Mouse (Mus musculus) c-Kit-positive CD71-negative TER-119-negative erythroid progenitor cells, embryonic 14.5 days (primary cell): ENCODE results near the gene Gm10135.
"Not testable (repeated sequence)": the region's sequence is repeated elsewhere in the genome, so short reads cannot be mapped to it uniquely, and the experiment has no call there.

Source experiments
- DNase-seq: peaks from one replicate; pipeline ENCODE4 v3.0.0-alpha.2; 2013; ENCODE audit warnings: low read depth

Gm10135 gene

GRCm38 (mm10) chr5:72960096-72960495 lies 14.4 kb downstream of the Gm10135 start:
- DNase-seq: no peak

DNA sequence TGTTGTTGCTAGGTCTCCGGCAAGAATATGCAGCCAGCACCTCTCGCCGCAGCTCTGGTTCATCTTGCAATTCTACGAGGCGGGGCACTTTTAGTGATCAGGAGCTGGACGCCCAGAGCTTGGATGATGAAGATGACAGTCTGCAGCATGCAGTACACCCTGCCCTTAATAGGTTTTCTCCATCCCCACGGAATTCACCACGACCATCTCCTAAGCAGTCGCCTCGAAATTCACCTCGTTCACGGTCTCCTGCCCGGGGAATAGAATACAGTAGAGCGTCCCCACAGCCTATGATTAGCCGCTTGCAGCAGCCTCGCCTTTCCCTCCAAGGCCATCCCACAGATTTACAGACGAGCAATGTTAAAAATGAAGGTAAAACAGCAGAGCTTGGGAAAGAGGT lies 17.2 kb downstream of the Gm10135 start:
- DNase-seq: no peak

- no peak for DNase-seq
These were observed 20.4 kb downstream of the Gm10135 start for GRCm38 (mm10) chr5:72953996-72954604.

- DNase-seq: no peak
These were observed 24.2 kb downstream of the Gm10135 start for GRCm38 (mm10) chr5:72950252-72950651.

DNA sequence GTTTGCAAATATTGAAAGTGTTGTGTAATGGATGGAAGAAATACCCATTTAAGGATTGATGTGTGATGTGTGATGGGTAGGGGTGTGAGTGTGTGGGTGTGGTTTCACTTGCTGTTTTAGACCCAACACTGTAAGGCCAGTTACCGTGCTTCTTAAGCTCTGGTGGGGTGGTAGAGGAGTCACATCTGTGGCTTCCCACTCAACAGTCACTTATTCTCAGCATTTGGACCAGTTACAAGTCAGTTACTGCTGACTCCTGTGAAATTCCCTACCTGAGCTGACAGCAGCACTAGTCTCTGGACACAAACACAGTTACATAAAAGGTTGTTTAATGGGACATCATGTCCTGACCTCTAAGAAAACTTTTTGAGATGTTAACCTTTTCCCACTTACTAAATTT lies 26.4 kb downstream of the Gm10135 start:
- DNase-seq: no peak

- no peak for DNase-seq
These were observed 33.5 kb downstream of the Gm10135 start for GRCm38 (mm10) chr5:72940906-72941432.

- DNase-seq: no peak
These were observed 35.2 kb downstream of the Gm10135 start for GRCm38 (mm10) chr5:72939311-72939710.

DNA sequence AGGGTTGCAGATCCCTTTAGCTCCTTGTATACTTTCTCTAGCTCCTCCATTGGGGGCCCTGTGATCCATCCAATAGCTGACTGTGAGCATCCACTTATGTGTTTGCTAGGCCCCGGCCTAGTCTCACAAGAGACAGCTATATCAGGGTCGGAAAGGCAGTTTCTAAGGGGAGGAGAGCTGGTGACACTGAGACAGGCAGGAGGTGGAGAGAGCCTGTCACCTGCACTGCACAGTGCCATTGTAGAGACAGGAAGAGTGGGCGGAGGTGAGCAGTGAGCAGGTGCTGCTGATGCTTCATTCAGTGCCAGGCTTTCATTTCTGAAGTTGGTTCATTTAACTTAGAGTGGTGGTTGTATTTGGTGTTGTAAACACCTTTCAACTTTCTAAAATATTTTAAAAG lies 36.1 kb downstream of the Gm10135 start:
- DNase-seq: not testable (repeated sequence)

GRCm38 (mm10) chr5:72933026-72933675 lies 41.4 kb downstream of the Gm10135 start:
- DNase-seq: no peak

DNA sequence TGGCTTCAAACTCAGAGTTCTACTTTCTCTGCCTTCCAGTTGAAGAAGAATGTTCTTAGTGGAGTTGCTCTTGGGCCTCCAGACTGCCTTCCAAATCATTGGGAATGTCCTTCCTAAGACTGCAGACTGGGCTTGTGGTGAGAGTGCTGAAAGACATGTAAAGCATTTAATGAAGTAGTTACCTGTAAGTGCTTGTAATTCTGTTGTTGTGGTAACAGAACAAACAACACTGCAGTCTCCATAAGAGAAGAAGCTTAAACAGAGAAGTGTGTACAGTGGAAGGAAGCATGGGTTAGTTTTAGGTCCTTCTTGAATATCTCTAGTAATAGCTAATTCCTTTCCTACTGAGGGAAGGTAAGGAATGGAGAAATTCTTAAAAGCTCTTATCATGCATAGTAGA lies 47.4 kb downstream of the Gm10135 start:
- DNase-seq: no peak

- no peak for DNase-seq
These were observed 51.7 kb downstream of the Gm10135 start for GRCm38 (mm10) chr5:72922796-72923195.

GRCm38 (mm10) chr5:72921171-72921570 lies 53.3 kb downstream of the Gm10135 start:
- DNase-seq: no peak

DNA sequence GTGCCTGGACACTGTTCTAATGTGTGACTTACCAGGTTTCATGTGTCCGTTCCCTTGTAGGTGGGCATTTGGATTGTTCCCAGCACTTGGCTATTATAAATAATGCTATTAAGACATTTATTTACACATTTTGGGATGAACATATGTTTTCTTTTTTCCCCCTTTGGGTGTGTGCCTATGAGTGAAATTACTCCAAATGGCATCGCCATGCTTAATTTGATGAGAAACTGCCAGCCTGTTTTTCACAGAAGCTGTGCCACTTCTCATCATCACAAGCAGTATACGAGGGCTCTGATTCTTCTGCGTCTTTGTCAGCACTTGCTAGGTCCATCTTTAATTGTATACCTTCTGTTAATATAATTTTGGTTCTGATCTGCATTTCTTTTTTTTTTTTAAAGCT lies 54.1 kb downstream of the Gm10135 start:
- no peak for DNase-seq

GRCm38 (mm10) chr5:72916851-72917250 lies 57.7 kb downstream of the Gm10135 start:
- no peak for DNase-seq

DNA sequence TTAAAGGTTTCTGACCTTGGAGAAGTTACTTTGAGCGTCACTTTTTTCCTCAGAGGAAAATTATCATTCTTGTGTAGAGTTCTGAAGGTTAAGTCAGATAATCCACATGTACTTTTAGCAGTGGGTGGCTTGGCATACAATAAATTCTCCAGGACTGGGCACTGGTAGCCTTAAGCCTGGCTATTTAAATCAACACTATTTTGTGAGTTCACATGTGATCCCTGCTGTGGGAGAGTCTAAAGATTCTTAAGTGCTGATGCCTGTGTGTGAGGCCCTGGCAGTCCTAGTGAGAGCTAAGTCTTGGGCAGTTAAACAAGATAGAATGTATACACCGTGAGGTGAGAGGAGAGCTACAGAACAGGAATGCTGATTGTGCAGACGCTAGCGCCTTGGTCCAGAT lies 58.5 kb downstream of the Gm10135 start:
- no peak for DNase-seq
